Mouse (Mus musculus): ENCODE measurements around the gene Ss18l1.

DNA sequence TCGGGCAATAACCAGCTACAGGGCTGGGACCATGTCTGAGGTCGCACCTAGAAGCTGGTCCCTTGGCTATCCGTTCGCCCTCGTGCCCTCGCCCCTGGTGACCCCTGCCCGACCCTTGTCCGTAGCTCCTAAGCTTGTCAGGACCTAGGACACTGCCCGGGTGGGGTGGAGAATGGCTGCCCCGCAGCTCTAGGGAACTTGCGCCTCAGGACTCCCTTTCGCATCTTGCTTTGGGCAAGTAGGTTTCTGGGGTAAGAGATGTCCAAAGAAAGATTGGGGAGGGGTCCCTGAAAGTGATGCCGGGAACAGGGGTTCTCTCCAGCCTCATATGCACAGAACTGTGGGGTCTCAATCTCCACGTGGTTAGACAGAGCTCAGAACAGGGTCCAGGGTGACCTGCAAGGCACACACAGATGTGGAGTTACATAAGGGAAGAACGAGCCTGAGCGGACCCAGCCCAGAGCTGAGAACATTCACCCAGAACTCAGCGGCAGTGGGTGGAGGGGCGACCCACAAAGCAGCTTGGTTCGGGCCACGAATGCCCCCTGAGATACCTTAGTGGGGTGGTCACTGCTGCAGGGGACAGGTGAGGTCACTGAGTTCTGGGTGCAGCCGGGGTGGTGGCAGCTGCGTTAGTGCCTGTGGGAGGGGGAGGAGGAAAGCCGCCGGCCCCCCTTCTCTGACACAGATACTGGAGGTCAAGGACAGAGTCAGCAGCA lies 62.5 kb downstream of the Ss18l1 start:
- TF ChIP-seq EP300 (IDR thresholded peaks at IDR 0.05) = no peak
- no peak for TF ChIP-seq CTCF (IDR thresholded peaks at IDR 0.05)

Measured in lung, postnatal 0 days (tissue).